Mouse (Mus musculus) E14TG2a.4 (cell line): Measurements from ENCODE around the gene Pus1.

ENCODE experiments used
- CTCF ChIP-seq: conservative IDR thresholded peaks from 2 replicates; pipeline ENCODE4 v1.5.1; 2014; ENCODE audit warnings: low read length
- NANOG ChIP-seq: IDR thresholded peaks from 2 replicates; pipeline ENCODE4 v1.6.1; 2014; ENCODE audit warnings: borderline replicate concordance, low read length, mixed read lengths
- POU5F1 ChIP-seq: IDR thresholded peaks from 2 replicates; pipeline ENCODE4 v1.6.1; 2014; ENCODE audit warnings: low read length, borderline replicate concordance

DNA sequence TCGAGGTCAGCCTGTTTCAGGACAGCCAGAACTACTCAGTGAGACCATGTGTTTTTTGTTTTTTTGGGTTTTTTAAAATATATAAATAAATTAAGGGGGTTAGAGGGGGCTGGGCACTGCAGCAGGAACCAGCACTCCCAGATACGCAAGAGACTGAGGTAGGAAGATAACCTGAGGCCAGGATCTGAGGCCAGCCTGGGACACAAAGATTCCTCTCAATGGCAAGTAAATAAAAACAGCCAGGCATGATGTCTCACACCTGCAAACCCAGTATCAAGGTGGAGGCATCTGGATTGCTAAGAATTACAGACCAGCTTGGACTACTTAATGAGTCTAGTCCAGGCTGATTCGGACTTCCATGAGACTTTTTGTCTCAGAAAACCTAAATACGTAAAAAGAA lies 11.2 kb downstream of the Pus1 start:
- TF ChIP-seq CTCF: no peak
- TF ChIP-seq POU5F1: no peak
- TF ChIP-seq NANOG: no peak
